Mouse (Mus musculus) lung, postnatal 25 days (tissue): Measurements from ENCODE around the gene Gpr18.
"Not testable (repeated sequence)": the region's sequence is repeated elsewhere in the genome, so short reads cannot be mapped to it uniquely, and the experiment has no call there.

ENCODE experiments used
- DNase-seq: peaks from one replicate; pipeline ENCODE4 v3.0.0; 2022; ENCODE audit warnings: low spot score

Gpr18 gene

GRCm38 (mm10) chr14:121884150-121884797, 31.3 kb downstream of the Gpr18 start:
- DNase-seq: peak; percentile 23

- no peak for DNase-seq
These were observed 34.4 kb downstream of the Gpr18 start for GRCm38 (mm10) chr14:121881211-121881610.

- peak; percentile 28 for DNase-seq
These were observed 36.2 kb downstream of the Gpr18 start for GRCm38 (mm10) chr14:121879266-121879840.

GRCm38 (mm10) chr14:121878859-121879206, 36.7 kb downstream of the Gpr18 start:
- no peak for DNase-seq

GRCm38 (mm10) chr14:121878176-121878858, 37.3 kb downstream of the Gpr18 start, which contains the start of gene Ubac2:
Gene Ubac2, plus strand, starts transcription at chr14:121878620.
- DNase-seq: peak; percentile 98

- no peak for DNase-seq
These were observed 37.9 kb downstream of the Gpr18 start for GRCm38 (mm10) chr14:121877640-121878039.

- no peak for DNase-seq
These were observed 38.7 kb downstream of the Gpr18 start for GRCm38 (mm10) chr14:121876860-121877259.

GRCm38 (mm10) chr14:121876190-121876589, 39.4 kb downstream of the Gpr18 start:
- not testable (repeated sequence) for DNase-seq

- DNase-seq: no peak
These were observed 41.9 kb downstream of the Gpr18 start for GRCm38 (mm10) chr14:121873646-121874045.

GRCm38 (mm10) chr14:121873172-121873571, 42.4 kb downstream of the Gpr18 start:
- DNase-seq: no peak

GRCm38 (mm10) chr14:121872760-121873159, 42.8 kb downstream of the Gpr18 start:
- no peak for DNase-seq

GRCm38 (mm10) chr14:121869111-121869510, 46.5 kb downstream of the Gpr18 start:
- no peak for DNase-seq

GRCm38 (mm10) chr14:121866574-121866973, 49.0 kb downstream of the Gpr18 start:
- no peak for DNase-seq

GRCm38 (mm10) chr14:121865162-121865561, 50.4 kb downstream of the Gpr18 start:
- DNase-seq: peak; percentile 84
